Mouse (Mus musculus) lung, postnatal 0 days (tissue): Measurements from ENCODE around the gene Car12. TPM values are rescaled to one million over a fixed set of nuclear protein-coding genes. Genes with fewer than 3 reads are reported as not detected.

Source experiments
- ATAC-seq: fragments of 200-750 bp; cut with Nextera tagmentation; 2 replicates; pipeline ENCODE4 v1.8.0; 2017; ENCODE audit warnings: moderate library complexity
- DNase-seq: peaks from one replicate; pipeline ENCODE4 v3.0.0-alpha.2; 2016; ENCODE audit warnings: low spot score
- H3K27ac ChIP-seq: fragments of 300-500 bp; sonication (generic); 2 replicates; pipeline ENCODE4 v1.5.1; 2014; ENCODE audit warnings: antibody characterized with exemption, mild to moderate bottlenecking, low read length, mixed read lengths
- H3K27me3 ChIP-seq: fragments of 300-500 bp; sonication (generic); replicated peaks from 2 replicates; pipeline ENCODE4 v1.6.1; 2014; ENCODE audit warnings: low read length, mixed read lengths; ENCODE audit not compliant: insufficient read depth
- H3K36me3 ChIP-seq: fragments of 300-500 bp; sonication (generic); 2 replicates; pipeline ENCODE4 v1.6.1; 2014; ENCODE audit warnings: low read length, mixed read lengths; ENCODE audit not compliant: insufficient read depth
- H3K4me1 ChIP-seq: fragments of 300-500 bp; sonication (generic); 2 replicates; pipeline ENCODE4 v1.6.1; 2014; ENCODE audit warnings: antibody characterized with exemption, low read depth, low read length, mixed read lengths; ENCODE audit not compliant: insufficient read depth
- H3K4me2 ChIP-seq: fragments of 300-500 bp; sonication (generic); replicated peaks from 2 replicates; pipeline ENCODE4 v1.6.1; 2014; ENCODE audit warnings: low read depth, mild to moderate bottlenecking, low read length, moderate library complexity, mixed read lengths
- H3K4me3 ChIP-seq: fragments of 300-500 bp; sonication (generic); 2 replicates; pipeline ENCODE4 v1.5.1; 2014; ENCODE audit warnings: low read depth, low read length
- H3K9ac ChIP-seq: fragments of 300-500 bp; sonication (generic); replicated peaks from 2 replicates; pipeline ENCODE4 v1.6.1; 2014; ENCODE audit warnings: low read depth, mild to moderate bottlenecking
- H3K9me3 ChIP-seq: fragments of 300-500 bp; sonication (generic); 2 replicates; pipeline ENCODE4 v1.6.1; 2016; ENCODE audit warnings: low read length, mixed read lengths
- CTCF ChIP-seq: IDR thresholded peaks from 2 replicates; pipeline ENCODE4 v1.5.1; 2016; ENCODE audit warnings: antibody characterized with exemption, mild to moderate bottlenecking
- EP300 ChIP-seq: IDR thresholded peaks from 2 replicates; pipeline ENCODE4 v1.6.1; 2016; ENCODE audit warnings: antibody characterized with exemption, mild to moderate bottlenecking, control low read depth
- WGBS: fragments of 180-500 bp; shearing (Covaris S2); extraction: QIAGEN DNeasy Blood & Tissue Kit; methylation state at CpG from one replicate; pipeline ENCODE4 v1.1.7; 2014; 5-methylcytosine and 5-hydroxymethylcytosine counted together
- polyA plus RNA-seq: library from polyadenylated mRNA; unstranded; fragments of >200 nt; fragmentation: Nextera tagmentation; extraction: Ambion mirVana; gene quantifications from 2 replicates; pipeline ENCODE4 v1.2.1, GENCODE M21; 2015

The Car12 gene
- polyA plus RNA-seq, 1 experiment from 2014 or later, result 0.24 TPM

DNA sequence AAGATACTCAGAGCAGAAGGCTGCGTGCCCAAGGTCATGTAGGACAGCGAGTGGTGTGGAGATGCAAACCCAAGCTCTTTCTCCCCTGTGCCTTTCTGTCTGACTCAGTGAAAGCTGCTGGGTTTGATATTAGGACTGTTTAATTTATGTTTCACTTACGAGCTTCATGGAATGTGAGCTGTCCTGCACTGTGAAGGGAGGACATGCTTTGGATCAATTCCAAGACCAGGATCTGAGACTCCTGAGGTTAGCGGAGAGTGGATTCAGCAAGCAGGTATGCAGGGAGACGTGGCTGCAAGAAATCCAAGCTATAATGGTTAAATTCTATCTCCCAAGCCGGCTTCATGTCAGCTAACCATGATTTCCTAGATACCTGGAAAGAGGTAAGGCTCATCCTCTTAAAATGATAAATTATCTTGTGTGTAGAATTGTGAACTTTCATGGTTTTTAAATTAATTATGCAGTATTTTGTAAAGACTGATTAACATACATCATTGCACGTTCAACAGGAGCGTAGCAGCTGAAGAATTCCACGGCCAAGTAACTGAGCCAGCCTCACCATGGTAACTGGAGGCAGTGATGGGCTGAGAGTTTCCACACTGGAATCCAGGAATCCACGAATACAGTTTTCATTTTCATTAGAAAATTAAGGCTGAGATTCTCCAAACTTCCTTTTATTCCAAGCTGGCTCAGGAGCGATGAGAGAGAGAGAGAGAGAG lies 5.3 kb upstream of the Car12 start:
- no peak overlapping the region for H3K27ac ChIP-seq
- no peak for DNase-seq
- ATAC-seq, result no peak
- H3K9me3 ChIP-seq, result no peaks in the 10 kb centered on the region
- H3K4me1 ChIP-seq, result peaks cover under 1% of the 10 kb centered on the region; the same call in 1 of the 2 replicates
- no peak overlapping the region for H3K4me2 ChIP-seq
- no peak for TF ChIP-seq CTCF
- TF ChIP-seq EP300, result no peak
- H3K4me3 ChIP-seq, result no peak overlapping the region
- H3K36me3 ChIP-seq, result no peaks in the 10 kb centered on the region
- H3K27me3 ChIP-seq, result no peaks in the 10 kb centered on the region
- WGBS, result 52% methylated on average over 11 of the region's 11 CpGs
- no peak overlapping the region for H3K9ac ChIP-seq

DNA sequence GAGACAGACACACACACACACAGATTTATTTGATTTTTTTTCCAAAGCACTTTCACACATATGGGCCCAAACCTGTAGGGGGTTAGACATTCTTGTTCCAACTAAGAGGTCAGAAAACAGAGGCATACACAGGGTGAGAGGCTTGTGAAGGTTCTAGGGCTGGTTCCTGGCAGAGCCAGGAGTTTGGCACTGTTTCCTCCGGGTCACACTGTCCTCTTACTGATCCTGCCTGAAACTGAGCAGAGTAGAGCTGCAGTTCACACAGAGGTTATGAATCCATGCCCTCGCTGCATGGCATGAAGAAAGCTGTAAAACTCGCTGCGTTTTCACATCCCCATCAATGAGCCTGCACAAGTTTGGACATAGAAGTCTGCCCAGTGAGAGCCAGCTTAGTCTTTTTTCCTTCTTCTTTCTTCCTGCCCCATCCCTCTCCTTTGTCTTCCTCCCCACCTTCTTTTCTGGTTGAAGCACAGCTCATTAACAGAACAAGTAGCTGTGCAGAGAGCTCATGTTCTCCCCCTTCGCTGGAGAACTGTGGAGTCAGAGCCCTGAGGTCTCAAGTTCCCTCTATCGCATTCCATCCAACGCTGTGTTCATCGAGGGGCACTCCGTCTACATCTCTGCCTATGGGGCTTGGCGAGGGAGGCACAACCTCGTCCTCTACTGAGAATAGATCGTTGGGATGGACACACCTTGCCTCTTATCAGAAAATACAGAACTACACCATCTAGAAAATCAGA lies 4.5 kb upstream of the Car12 start:
- Histone ChIP-seq H3K27ac (no peak overlapping the region), H3K27me3 (no peaks in the 10 kb centered on the region), H3K4me2 (no peak overlapping the region), H3K9me3 (no peaks in the 10 kb centered on the region), H3K4me3 (no peak overlapping the region), H3K36me3 (no peaks in the 10 kb centered on the region), H3K9ac (no peak overlapping the region), H3K4me1 (peaks cover 4% of the 10 kb centered on the region; the same call in 1 of the 2 replicates)
- 48% methylated on average over 12 of the region's 12 CpGs for WGBS
- TF ChIP-seq CTCF (no peak), EP300 (no peak)
- no peak for ATAC-seq
- no peak for DNase-seq

- no peak overlapping the region for H3K9ac ChIP-seq
- H3K36me3 ChIP-seq, result no peaks in the 10 kb centered on the region
- DNase-seq (peak; percentile 17), ATAC-seq (no peak)
- no peaks in the 10 kb centered on the region for H3K27me3 ChIP-seq
- 47% methylated on average over 6 of the region's 6 CpGs for WGBS
- TF ChIP-seq EP300 (no peak), CTCF (no peak)
- no peaks in the 10 kb centered on the region for H3K9me3 ChIP-seq
- no peak overlapping the region for H3K4me2 ChIP-seq
- H3K4me1 ChIP-seq, result peaks cover 7% of the 10 kb centered on the region; the same call in 1 of the 2 replicates
- no peak overlapping the region for H3K4me3 ChIP-seq
- no peak overlapping the region for H3K27ac ChIP-seq
Measured at GRCm38 (mm10) chr9:66710626-66711025, 2.9 kb upstream of the Car12 start.

DNA sequence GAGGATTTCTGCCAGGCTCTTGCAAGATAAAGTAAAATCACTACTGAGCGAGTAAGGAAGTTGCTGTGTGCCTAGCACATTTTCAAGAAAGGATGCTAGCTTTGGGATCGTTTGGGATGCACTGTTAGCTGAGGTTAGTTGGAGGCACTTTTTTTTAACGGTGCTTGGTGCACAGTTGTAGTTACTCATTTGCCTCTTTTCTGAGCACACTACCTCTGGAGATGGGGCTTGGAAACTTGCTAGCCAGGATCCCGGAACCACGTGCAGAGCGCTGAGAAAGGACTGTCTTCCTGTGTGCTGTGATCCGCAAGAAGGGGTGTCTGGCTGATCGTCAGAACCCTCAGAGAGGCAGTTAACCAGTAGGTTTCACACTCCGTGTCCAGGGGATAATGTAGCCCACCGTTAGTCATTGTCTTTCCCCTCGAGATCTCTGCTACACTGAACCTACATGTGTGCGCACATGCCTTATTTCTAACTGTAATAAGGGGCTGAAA lies 583 bp downstream of the Car12 start:
- Histone ChIP-seq H3K9me3 (no peaks in the 10 kb centered on the region), H3K4me1 (peaks cover 7% of the 10 kb centered on the region; the same call in 1 of the 2 replicates), H3K4me3 (no peak overlapping the region), H3K36me3 (no peaks in the 10 kb centered on the region), H3K9ac (no peak overlapping the region), H3K4me2 (peak overlapping the region; percentile 61), H3K27ac (no peak overlapping the region), H3K27me3 (no peaks in the 10 kb centered on the region)
- 21% methylated on average over 12 of the region's 12 CpGs for WGBS
- no peak for TF ChIP-seq EP300
- no peak for TF ChIP-seq CTCF
- DNase-seq (no peak), ATAC-seq (no peak)

DNA sequence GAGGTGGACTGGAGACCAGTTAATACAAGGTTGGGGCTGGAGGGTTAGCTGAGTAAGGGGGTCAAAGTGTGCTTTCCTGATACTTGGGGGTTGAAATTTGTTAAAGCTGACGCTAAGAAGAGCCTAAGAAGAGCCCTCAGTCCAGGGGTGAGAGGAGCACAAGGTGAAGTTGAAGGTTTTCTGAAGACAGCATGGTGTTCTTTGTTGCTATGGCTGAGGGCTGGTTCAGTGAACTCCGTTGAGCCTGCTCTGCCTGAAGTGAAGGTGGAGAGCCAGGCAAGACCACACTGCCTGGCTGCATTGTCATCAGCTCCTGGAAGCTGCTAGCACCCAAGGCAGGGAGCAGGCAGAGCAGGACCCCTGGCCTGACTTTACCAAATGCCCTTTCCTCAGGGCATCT lies 1.9 kb downstream of the Car12 start:
- DNase-seq (no peak), ATAC-seq (no peak)
- WGBS, result 57% methylated on average over 2 of the region's 2 CpGs
- Histone ChIP-seq H3K36me3 (no peaks in the 10 kb centered on the region), H3K27ac (no peak overlapping the region), H3K4me3 (no peak overlapping the region), H3K4me2 (no peak overlapping the region), H3K9ac (no peak overlapping the region), H3K4me1 (peaks cover 7% of the 10 kb centered on the region; the same call in 1 of the 2 replicates), H3K27me3 (no peaks in the 10 kb centered on the region), H3K9me3 (no peaks in the 10 kb centered on the region)
- TF ChIP-seq EP300 (no peak), CTCF (no peak)

DNA sequence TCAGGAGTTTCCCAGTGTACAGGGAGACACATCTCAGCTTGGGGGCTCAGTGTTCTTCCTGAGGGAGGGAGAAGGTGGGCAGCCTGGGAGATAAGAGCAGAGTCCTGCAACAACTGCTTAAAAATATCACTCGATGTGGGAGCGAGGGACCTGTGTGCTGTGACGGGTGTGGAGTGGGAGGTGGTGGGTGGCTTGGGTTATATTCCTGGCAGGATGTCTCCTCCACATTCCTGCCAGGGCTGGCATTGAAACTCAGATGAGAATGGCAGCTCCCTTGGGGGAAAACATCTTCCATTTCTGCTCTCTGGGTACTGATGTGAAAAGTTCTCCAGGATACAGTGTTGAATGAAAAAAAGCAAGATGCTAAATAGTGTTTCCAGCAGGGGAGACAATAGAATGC lies 3.0 kb downstream of the Car12 start:
- TF ChIP-seq CTCF (no peak), EP300 (no peak)
- H3K4me3 ChIP-seq, result no peak overlapping the region
- DNase-seq, result no peak

More for the DNA sequence above, 3.0 kb downstream of the Car12 start:
- peaks cover 7% of the 10 kb centered on the region; the same call in 1 of the 2 replicates for H3K4me1 ChIP-seq
- H3K9me3 ChIP-seq, result no peaks in the 10 kb centered on the region
- no peak for ATAC-seq
- no peaks in the 10 kb centered on the region for H3K27me3 ChIP-seq
- H3K36me3 ChIP-seq, result no peaks in the 10 kb centered on the region
- H3K4me2 ChIP-seq, result no peak overlapping the region
- WGBS, result 64% methylated on average over 3 of the region's 3 CpGs
- no peak overlapping the region for H3K9ac ChIP-seq
- no peak overlapping the region for H3K27ac ChIP-seq
